Mouse (Mus musculus) Patski (cell line): Measurements from ENCODE around the gene Fam228a. TPM values are rescaled to one million over a fixed set of nuclear protein-coding genes. Genes with fewer than 3 reads are reported as not detected.
"Not testable (repeated sequence)": the region's sequence is repeated elsewhere in the genome, so short reads cannot be mapped to it uniquely, and the experiment has no call there.

Source experiments
- ATAC-seq: fragments of 100-300 bp; one replicate; pipeline ENCODE4 v1.8.0; 2021
- CTCF ChIA-PET: fragments of 350-600 bp; sonication (Branson Sonifier 250); formaldehyde crosslinking; loops from one replicate; lab custom pipeline; 2022; ENCODE audit warnings: inconsistent platforms; lab: Charles Lee
- POLR2A ChIA-PET: fragments of 350-600 bp; sonication (Branson Sonifier 250); formaldehyde crosslinking; loops from one replicate; lab custom pipeline; 2022; ENCODE audit warnings: antibody characterized with exemption, inconsistent platforms; lab: Charles Lee
- DNase-seq: peaks from one replicate; pipeline ENCODE4 v3.0.0-alpha.2; 2011; ENCODE audit warnings: low read depth, low spot score
- H3K27me3 ChIP-seq: fragments of 371-371 bp; one replicate; pipeline ENCODE4 v1.5.1; 2021
- CTCF ChIP-seq: fragments of 100-300 bp; IDR thresholded peaks from one replicate; pipeline ENCODE4 v1.5.1; 2021
- in situ Hi-C: fragments of 300-500 bp; cut with MboI; formaldehyde crosslinking; loops from 3 replicates; pipeline ENCODE4 v1.11.1; 2018; ENCODE audit warnings: low pct_unique_long_range_greater_than_20kb, mixed read lengths
- polyA plus RNA-seq: library from polyadenylated mRNA; unstranded; gene quantifications from one replicate; pipeline ENCODE4 v1.2.3, GENCODE M21; 2021

Fam228a gene
- polyA plus RNA-seq: 0.04 TPM

DNA sequence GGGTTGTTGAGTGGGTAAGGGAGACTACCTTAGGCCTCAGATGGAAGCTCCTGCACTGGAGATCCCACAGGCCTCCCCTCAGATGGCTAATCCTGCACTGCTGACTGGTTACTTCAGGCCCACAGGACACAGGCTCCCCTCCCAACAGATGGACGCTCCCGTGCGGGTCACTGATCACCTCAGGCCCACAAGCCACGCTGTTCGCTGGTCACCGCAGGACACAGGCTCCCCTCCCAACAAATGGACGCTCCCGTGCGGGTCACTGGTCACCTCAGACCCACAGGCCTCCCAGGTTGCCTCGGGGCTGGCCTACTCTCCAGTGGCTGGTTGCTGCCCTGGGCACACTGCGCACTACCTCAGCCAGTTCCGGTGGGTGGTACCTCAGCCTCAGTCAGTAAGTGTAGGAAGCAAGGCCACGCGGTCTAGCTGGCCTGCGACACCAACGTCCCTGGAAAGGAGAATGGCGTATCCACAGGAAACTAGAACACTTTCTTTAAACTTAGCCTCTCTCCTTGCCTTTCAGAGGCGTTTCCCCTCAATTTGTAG lies at the start of gene Fam228a:
Gene Fam228a, minus strand, starts transcription at position 400 of the 546 bp plus-strand sequence.
- CTCF ChIA-PET: no interaction called here
- POLR2A ChIA-PET: no interaction called here
- in situ Hi-C loops: no loop called here
- ATAC-seq (no peak), DNase-seq (no peak)
- TF ChIP-seq CTCF: no peak
- H3K27me3 ChIP-seq: peaks cover 16% of the 10 kb centered on the region

DNA sequence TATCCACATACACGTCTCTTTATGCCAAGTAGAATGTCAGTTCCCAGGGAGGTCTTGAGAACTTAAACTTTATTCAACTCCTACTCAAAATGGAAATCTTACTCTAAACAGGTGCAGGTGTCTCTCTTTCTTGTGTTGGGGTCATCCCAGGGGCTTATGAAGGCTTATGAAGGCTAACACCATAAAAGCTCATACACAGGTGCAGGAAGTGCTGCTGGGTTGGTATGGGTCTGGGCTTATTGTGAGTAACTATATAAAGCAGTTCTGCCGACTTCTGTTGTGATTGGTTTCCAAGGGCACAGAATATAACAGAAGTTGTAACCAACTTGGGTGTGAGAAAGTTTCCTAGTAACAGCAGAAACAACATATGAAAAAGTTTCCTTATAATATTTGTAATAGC lies 46.2 kb upstream of the Fam228a start:
- no peaks in the 10 kb centered on the region for H3K27me3 ChIP-seq
- ATAC-seq: no peak
- in situ Hi-C loops: no loop called here
- ChIA-PET POLR2A (no interaction called here), CTCF (interaction anchor here (0.5 kb wide), 1 partner anchor 163 kb away, joined by 3 read pairs; no protein-coding TSS in a partner anchor)
- TF ChIP-seq CTCF: no peak
- no peak for DNase-seq

DNA sequence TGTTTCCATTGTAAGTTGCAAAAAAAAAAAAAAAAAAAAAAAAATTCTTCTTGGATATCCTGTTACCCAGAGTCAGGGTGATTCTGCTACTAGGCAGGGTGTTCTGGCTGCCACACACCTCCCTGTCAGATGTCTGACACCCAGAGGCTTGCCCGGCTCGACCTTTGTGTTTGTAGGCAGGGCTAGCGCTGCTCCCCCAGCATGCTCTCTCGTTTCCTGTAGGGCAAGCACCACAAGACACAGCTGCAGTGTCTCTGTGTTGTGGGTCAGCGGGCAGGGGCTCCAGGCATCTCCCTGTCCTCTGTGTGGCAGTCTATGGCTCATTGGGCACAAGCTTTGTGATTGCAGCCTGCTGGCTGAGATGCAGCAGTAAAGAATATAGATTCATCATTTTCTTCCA lies 45.4 kb upstream of the Fam228a start:
- no peak for ATAC-seq
- CTCF ChIA-PET: no interaction called here
- TF ChIP-seq CTCF: no peak
- no peaks in the 10 kb centered on the region for H3K27me3 ChIP-seq
- in situ Hi-C loops: no loop called here
- POLR2A ChIA-PET: no interaction called here
- DNase-seq: no peak

DNA sequence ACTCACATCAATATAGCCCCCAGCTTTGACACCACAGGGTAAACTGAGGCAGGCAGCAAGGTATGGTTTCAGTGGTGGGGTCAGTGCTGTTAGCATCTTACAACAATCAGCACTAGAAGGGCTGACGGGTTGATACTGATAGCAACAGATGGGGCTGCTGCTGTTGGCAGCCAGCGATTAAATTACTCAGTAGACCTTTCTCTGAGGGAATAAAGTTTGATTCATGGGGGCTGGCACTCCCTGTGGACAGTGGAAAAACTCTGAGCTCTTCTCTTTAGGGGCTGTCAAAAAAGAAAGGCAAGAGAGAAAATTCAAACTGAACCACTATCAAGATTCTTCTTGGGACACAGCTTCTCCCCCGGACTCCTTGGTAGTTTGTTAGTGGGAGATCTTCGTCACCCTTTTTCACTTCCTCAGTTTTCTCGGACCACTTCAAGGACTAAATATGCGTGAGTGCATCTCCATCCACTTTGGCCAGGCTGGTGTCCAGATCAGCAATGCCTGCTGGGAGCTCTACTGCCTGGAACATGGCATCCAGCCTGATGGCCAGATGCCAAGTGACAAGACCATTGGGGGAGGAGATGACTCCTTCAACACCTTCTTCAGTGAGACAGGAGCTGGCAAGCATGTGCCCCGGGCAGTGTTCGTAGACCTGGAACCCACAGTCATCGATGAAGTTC lies 43.6 kb upstream of the Fam228a start:
- ATAC-seq, in situ Hi-C loops, DNase-seq, H3K27me3 ChIP-seq, POLR2A ChIA-PET, CTCF ChIA-PET: not testable (repeated sequence)

GRCm38 (mm10) chr12:4781270-4781669 lies 43.0 kb upstream of the Fam228a start:
- in situ Hi-C loops: no loop called here
- no peak for ATAC-seq
- H3K27me3 ChIP-seq: no peaks in the 10 kb centered on the region
- ChIA-PET POLR2A (no interaction called here), CTCF (no interaction called here)
- no peak for DNase-seq
- no peak for TF ChIP-seq CTCF

GRCm38 (mm10) chr12:4780245-4780644 lies 42.0 kb upstream of the Fam228a start:
- no peak for ATAC-seq
- ChIA-PET CTCF (no interaction called here), POLR2A (no interaction called here)
- in situ Hi-C loops: no loop called here
- TF ChIP-seq CTCF: no peak
- DNase-seq: no peak
- no peaks in the 10 kb centered on the region for H3K27me3 ChIP-seq

GRCm38 (mm10) chr12:4777734-4778133 lies 39.5 kb upstream of the Fam228a start:
- in situ Hi-C loops: no loop called here
- no peaks in the 10 kb centered on the region for H3K27me3 ChIP-seq
- no peak for TF ChIP-seq CTCF
- POLR2A ChIA-PET: no interaction called here
- DNase-seq (no peak), ATAC-seq (no peak)
- CTCF ChIA-PET: interaction anchor here (2.0 kb wide), 1 partner anchor 9 kb away, joined by 7 read pairs; the partner anchor contains the start of genes Fam228b and Pfn4

DNA sequence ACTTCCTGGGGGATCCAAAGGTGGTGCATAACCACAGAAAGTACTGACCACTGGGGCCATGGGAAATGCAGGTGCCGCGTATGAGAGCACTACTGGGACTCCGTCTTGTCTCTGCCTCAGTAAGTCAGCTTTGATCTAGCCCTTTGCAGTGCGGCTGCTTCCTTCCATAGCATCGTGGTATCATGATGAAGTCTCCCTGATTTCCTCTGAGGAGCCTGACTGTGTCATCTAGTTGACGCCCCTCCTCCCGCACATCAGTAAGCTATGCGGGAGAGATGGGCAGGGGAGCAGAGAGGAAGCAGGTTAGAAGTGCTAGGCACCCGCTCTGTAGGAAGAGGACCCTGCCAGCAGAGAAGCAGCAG lies 37.3 kb upstream of the Fam228a start:
- no peak for TF ChIP-seq CTCF
- ATAC-seq: no peak

DNA sequence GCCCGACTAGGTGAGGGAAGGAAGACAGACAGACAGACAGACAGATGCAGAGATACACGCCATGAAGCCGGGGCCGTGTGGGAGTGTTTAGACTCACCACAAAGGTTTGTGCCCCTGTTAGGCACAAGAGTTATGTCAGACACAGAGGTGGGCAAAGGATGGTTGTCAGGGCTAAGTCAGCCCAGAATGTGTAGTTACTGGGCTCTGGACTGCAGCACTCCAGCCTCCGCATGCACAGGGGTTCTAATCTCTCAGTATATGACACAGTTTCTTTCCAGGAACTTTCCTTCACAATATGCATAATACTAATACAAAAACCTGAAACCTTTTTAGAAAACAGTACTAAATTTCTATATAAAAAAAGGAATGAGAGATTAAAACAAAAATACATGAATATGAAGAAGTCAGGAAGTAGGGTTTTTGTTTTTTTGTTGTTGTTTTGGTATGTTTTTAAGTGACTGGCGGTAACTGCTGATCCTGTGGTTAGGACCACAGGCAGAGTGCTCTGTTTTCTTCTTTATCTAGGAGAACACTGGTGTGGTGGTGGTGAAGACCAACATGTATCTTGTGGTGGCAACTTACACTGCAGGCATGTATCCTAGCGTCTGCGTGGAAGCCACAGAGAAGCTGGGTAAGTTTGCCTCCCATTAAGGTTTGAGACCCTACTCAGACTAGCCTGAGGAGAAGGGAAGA lies 36.8 kb upstream of the Fam228a start:
- POLR2A ChIA-PET: no interaction called here
- no peak for DNase-seq

More for the DNA sequence above, 37.3 kb upstream of the Fam228a start:
- H3K27me3 ChIP-seq: no peaks in the 10 kb centered on the region
- ChIA-PET POLR2A (no interaction called here), CTCF (no interaction called here)
- in situ Hi-C loops: no loop called here
- DNase-seq: no peak

DNA sequence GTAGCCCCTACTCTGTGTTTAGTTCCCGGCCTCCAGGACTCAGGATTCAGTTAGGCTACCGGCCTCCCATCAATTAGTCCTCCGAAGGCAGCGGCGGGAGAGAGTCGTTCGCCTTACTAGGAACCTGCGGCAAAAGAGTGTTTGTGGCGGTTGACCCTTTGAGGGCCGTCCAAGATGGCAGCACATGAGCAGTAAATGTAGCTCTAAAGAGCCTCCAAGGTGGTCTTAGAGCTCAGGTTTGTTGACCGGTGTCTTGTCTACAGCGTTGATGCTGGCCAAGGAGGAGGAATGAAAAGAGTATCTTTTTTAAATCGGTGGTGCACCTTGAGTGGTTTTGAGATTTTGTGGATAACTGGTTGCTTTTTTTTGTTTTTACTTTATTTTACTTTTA lies 31.1 kb upstream of the Fam228a start:
- no peak for ATAC-seq
- no peak for TF ChIP-seq CTCF
- ChIA-PET CTCF (interaction anchor here (0.7 to 1.9 kb wide), 8 partner anchors 8 to 843 kb away, joined by 3 to 8 read pairs (median 4); no protein-coding TSS in a partner anchor), POLR2A (interaction anchor here (0.9 kb wide), 1 partner anchor 48 kb away, joined by 3 read pairs; the partner anchor contains the start of gene Sf3b6)
- no peak for DNase-seq
- in situ Hi-C loops: no loop called here
- H3K27me3 ChIP-seq: no peaks in the 10 kb centered on the region

More for the DNA sequence above, 36.8 kb upstream of the Fam228a start:
- no peak for TF ChIP-seq CTCF
- ATAC-seq: no peak
- CTCF ChIA-PET: no interaction called here
- no peaks in the 10 kb centered on the region for H3K27me3 ChIP-seq
- in situ Hi-C loops: no loop called here
